Mouse (Mus musculus) neural tube, embryonic 11.5 days (tissue): ENCODE measurements around the gene Thsd4. TPM values are rescaled to one million over a fixed set of nuclear protein-coding genes. Genes with fewer than 3 reads are reported as not detected.

Experiments
- ATAC-seq: fragments of 200-750 bp; cut with Nextera tagmentation; 2 replicates; pipeline ENCODE4 v1.8.0; 2017; ENCODE audit warnings: moderate number of reproducible peaks, mild to moderate bottlenecking, moderate TSS enrichment, moderate library complexity; ENCODE audit not compliant: insufficient read depth, low FRiP score, low TSS enrichment
- DNase-seq: peaks from one replicate; pipeline ENCODE4 v3.0.0-alpha.2; 2015; ENCODE audit warnings: low spot score
- H3K27ac ChIP-seq: fragments of 300-500 bp; sonication (generic); 2 replicates; pipeline ENCODE4 v1.5.1; 2014; ENCODE audit warnings: low read depth, mild to moderate bottlenecking, low read length
- H3K27me3 ChIP-seq: fragments of 300-500 bp; sonication (generic); 2 replicates; pipeline ENCODE4 v1.6.1; 2014; ENCODE audit warnings: mild to moderate bottlenecking, low read length, mixed read lengths; ENCODE audit not compliant: control insufficient read depth, insufficient read depth
- H3K36me3 ChIP-seq: fragments of 300-500 bp; sonication (generic); 2 replicates; pipeline ENCODE4 v1.6.1; 2014; ENCODE audit warnings: mild to moderate bottlenecking, low read length, moderate library complexity, mixed read lengths; ENCODE audit not compliant: control insufficient read depth, insufficient read depth
- H3K4me1 ChIP-seq: fragments of 300-500 bp; sonication (generic); 2 replicates; pipeline ENCODE4 v1.6.1; 2014; ENCODE audit warnings: low read length, mixed read lengths; ENCODE audit not compliant: control insufficient read depth, insufficient read depth
- H3K4me2 ChIP-seq: fragments of 300-500 bp; sonication (generic); 2 replicates; pipeline ENCODE4 v1.6.1; 2014; ENCODE audit warnings: low read depth, mild to moderate bottlenecking, moderate library complexity
- H3K4me3 ChIP-seq: fragments of 300-500 bp; sonication (generic); 2 replicates; pipeline ENCODE4 v1.5.1; 2014; ENCODE audit warnings: low read depth, low read length
- H3K9ac ChIP-seq: fragments of 300-500 bp; sonication (generic); 2 replicates; pipeline ENCODE4 v1.6.1; 2014; ENCODE audit warnings: mild to moderate bottlenecking, low read length
- H3K9me3 ChIP-seq: fragments of 300-500 bp; sonication (generic); 2 replicates; pipeline ENCODE4 v1.6.1; 2016; ENCODE audit warnings: low read length; ENCODE audit not compliant: control insufficient read depth
- WGBS: fragments of 180-500 bp; shearing (Covaris S2); extraction: QIAGEN DNeasy Blood & Tissue Kit; methylation state at CpG from one replicate; pipeline ENCODE4 v1.1.7; 2014; 5-methylcytosine and 5-hydroxymethylcytosine counted together
- polyA plus RNA-seq: library from polyadenylated mRNA; unstranded; fragments of >200 nt; fragmentation: Nextera tagmentation; extraction: Ambion mirVana; gene quantifications from 2 replicates; pipeline ENCODE4 v1.2.1, GENCODE M21; 2014

Thsd4 gene
- polyA plus RNA-seq, 1 experiment from 2014 or later, result 5.4 TPM

DNA sequence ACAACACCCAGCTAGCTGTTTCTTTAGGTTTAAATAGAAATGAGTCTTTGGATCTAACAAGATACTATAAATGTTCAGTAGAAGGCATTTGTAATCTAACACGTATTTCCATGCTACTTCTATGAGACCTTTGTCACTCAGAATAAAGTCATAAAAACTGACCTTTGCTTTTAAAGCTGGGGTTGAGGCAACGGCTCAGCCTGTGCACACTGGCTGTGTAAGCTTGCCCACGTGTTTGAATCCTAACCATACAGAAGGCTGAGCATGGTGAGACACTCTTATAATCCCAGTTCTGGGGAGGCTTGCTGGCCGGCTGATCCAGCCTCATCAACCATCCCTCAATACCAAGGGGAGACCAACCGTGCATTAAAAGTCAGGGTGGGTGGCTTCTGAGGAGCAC, 214.4 kb downstream of the Thsd4 start:
- Histone ChIP-seq H3K36me3 (no peaks in the 10 kb centered on the region), H3K4me1 (peaks cover 8% of the 10 kb centered on the region), H3K9ac (no peak overlapping the region), H3K4me2 (no peak overlapping the region), H3K27ac (no peak overlapping the region), H3K4me3 (no peak overlapping the region), H3K27me3 (no peaks in the 10 kb centered on the region), H3K9me3 (no peaks in the 10 kb centered on the region)
- no peak for DNase-seq
- ATAC-seq, result no peak
- WGBS, result 85% methylated on average over 5 of the region's 5 CpGs

- 76% methylated on average over 4 of the region's 4 CpGs for WGBS
- no peak for ATAC-seq
- H3K9ac ChIP-seq, result no peak overlapping the region
- H3K36me3 ChIP-seq, result no peaks in the 10 kb centered on the region
- no peak overlapping the region for H3K27ac ChIP-seq
- no peak overlapping the region for H3K4me2 ChIP-seq
- H3K4me1 ChIP-seq, result peaks cover 6% of the 10 kb centered on the region
- no peak for DNase-seq
- no peaks in the 10 kb centered on the region for H3K27me3 ChIP-seq
- no peaks in the 10 kb centered on the region for H3K9me3 ChIP-seq
- H3K4me3 ChIP-seq, result no peak overlapping the region
Observed at GRCm38 (mm10) chr9:60306241-60306640, 215.6 kb downstream of the Thsd4 start.

DNA sequence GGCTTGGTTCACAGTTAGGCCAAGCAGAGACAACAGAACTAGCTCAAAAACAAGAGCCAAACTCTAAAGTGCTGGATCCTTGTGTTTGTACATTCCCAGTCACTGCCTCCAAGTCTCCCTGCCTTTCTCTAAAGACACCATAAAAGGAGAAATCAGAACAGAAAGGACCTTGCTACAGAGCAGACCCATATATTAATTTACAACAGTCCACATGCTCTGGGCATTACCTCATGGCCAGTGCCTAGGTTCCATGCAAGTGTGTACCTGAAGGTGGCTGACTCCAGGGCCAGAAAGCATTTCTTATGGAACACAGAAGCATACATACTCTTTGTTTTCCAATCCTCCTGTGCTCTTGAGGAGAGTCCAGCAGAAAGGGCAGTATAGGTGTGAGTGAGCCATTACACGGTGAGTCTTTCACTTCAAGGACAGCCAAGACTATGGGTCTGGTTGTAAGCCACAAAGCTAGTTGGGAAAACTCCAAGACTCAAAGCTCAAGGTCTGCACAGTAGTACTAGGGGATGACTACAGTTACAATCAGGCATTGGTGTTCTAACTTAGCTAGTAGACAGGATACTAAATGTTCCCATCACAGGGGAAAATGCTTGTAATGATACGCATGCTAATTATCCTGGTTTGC, 216.5 kb downstream of the Thsd4 start:
- 93% methylated on average over 2 of the region's 2 CpGs for WGBS
- H3K4me3 ChIP-seq, result no peak overlapping the region
- H3K36me3 ChIP-seq, result no peaks in the 10 kb centered on the region
- H3K4me2 ChIP-seq, result no peak overlapping the region
- H3K9me3 ChIP-seq, result no peaks in the 10 kb centered on the region
- H3K4me1 ChIP-seq, result peaks cover 6% of the 10 kb centered on the region
- no peak overlapping the region for H3K9ac ChIP-seq
- no peak for ATAC-seq
- H3K27me3 ChIP-seq, result no peaks in the 10 kb centered on the region
- H3K27ac ChIP-seq, result no peak overlapping the region
- no peak for DNase-seq

GRCm38 (mm10) chr9:60296276-60296675, 225.6 kb downstream of the Thsd4 start:
- ATAC-seq (no peak), DNase-seq (no peak)
- Histone ChIP-seq H3K27me3 (no peaks in the 10 kb centered on the region), H3K36me3 (no peaks in the 10 kb centered on the region), H3K4me2 (no peak overlapping the region), H3K9me3 (no peaks in the 10 kb centered on the region), H3K4me3 (no peak overlapping the region), H3K9ac (no peak overlapping the region), H3K4me1 (no peaks in the 10 kb centered on the region), H3K27ac (no peak overlapping the region)
- 86% methylated on average over 2 of the region's 2 CpGs for WGBS

- no peaks in the 10 kb centered on the region for H3K27me3 ChIP-seq
- 48% methylated on average over 6 of the region's 6 CpGs for WGBS
- ATAC-seq, result no peak
Observed at GRCm38 (mm10) chr9:60295199-60295598, 226.6 kb downstream of the Thsd4 start.

GRCm38 (mm10) chr9:60293129-60293528, 228.7 kb downstream of the Thsd4 start:
- no peaks in the 10 kb centered on the region for H3K36me3 ChIP-seq
- DNase-seq (no peak), ATAC-seq (no peak)
- no peak overlapping the region for H3K4me2 ChIP-seq
- WGBS, result 78% methylated on average over 6 of the region's 6 CpGs
- H3K9me3 ChIP-seq, result no peaks in the 10 kb centered on the region
- no peak overlapping the region for H3K4me3 ChIP-seq
- no peak overlapping the region for H3K27ac ChIP-seq
- H3K4me1 ChIP-seq, result no peaks in the 10 kb centered on the region
- no peaks in the 10 kb centered on the region for H3K27me3 ChIP-seq
- no peak overlapping the region for H3K9ac ChIP-seq

More at GRCm38 (mm10) chr9:60295199-60295598, 226.6 kb downstream of the Thsd4 start:
- no peak for DNase-seq
- Histone ChIP-seq H3K27ac (no peak overlapping the region), H3K36me3 (no peaks in the 10 kb centered on the region), H3K4me2 (no peak overlapping the region), H3K9me3 (no peaks in the 10 kb centered on the region), H3K9ac (no peak overlapping the region), H3K4me1 (no peaks in the 10 kb centered on the region), H3K4me3 (no peak overlapping the region)

GRCm38 (mm10) chr9:60290780-60291179, 231.1 kb downstream of the Thsd4 start:
- no peaks in the 10 kb centered on the region for H3K4me1 ChIP-seq
- 65% methylated on average over 8 of the region's 8 CpGs for WGBS

DNA sequence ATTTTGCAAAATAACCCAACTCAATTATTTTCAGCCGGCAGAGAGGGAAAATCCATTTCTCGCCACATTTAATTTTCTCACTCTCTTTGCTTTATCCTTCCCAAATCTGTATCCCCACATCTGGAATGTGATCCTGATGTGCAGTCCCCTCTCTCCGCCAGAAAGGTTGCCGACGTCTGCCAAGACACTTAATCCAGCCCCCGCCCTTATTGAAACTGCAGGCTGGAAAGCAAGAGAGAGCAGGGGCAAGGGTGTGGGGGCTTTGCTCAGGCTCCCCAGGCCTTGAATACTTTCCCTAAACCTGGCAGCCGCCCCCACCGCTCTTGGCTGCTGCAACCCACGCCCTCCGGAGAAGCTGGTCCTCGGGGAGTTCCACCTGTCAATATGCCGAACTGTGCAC, 233.1 kb downstream of the Thsd4 start:
- no peaks in the 10 kb centered on the region for H3K36me3 ChIP-seq
- H3K4me2 ChIP-seq, result no peak overlapping the region
- ATAC-seq (no peak), DNase-seq (no peak)
- H3K9ac ChIP-seq, result no peak overlapping the region
- H3K9me3 ChIP-seq, result no peaks in the 10 kb centered on the region
- no peak overlapping the region for H3K27ac ChIP-seq
- no peak overlapping the region for H3K4me3 ChIP-seq
- no peaks in the 10 kb centered on the region for H3K27me3 ChIP-seq
- H3K4me1 ChIP-seq, result no peaks in the 10 kb centered on the region
- WGBS, result 70% methylated on average over 12 of the region's 12 CpGs

More at GRCm38 (mm10) chr9:60290780-60291179, 231.1 kb downstream of the Thsd4 start:
- no peak overlapping the region for H3K9ac ChIP-seq
- H3K4me3 ChIP-seq, result no peak overlapping the region
- no peaks in the 10 kb centered on the region for H3K27me3 ChIP-seq
- no peaks in the 10 kb centered on the region for H3K9me3 ChIP-seq
- H3K36me3 ChIP-seq, result no peaks in the 10 kb centered on the region
- no peak for ATAC-seq
- H3K4me2 ChIP-seq, result no peak overlapping the region
- DNase-seq, result no peak
- H3K27ac ChIP-seq, result no peak overlapping the region

GRCm38 (mm10) chr9:60286390-60286789, 235.5 kb downstream of the Thsd4 start:
- WGBS, result 97% methylated on average over 3 of the region's 3 CpGs
- no peaks in the 10 kb centered on the region for H3K36me3 ChIP-seq
- no peak for ATAC-seq

More at GRCm38 (mm10) chr9:60286390-60286789, 235.5 kb downstream of the Thsd4 start:
- Histone ChIP-seq H3K4me3 (no peak overlapping the region), H3K27me3 (no peaks in the 10 kb centered on the region), H3K4me1 (0 out of 2 replicates have a peak, but pooled peaks cover under 1% of the 10 kb centered on the region), H3K27ac (no peak overlapping the region), H3K4me2 (no peak overlapping the region), H3K9ac (no peak overlapping the region), H3K9me3 (no peaks in the 10 kb centered on the region)
- no peak for DNase-seq
